Mouse (Mus musculus) heart, postnatal 4 days (tissue): ENCODE results near the gene Kank2. TPM values are rescaled to one million over a fixed set of nuclear protein-coding genes. Genes with fewer than 3 reads are reported as not detected.

Experiments used
- microRNA-seq, 2 experiments: library from miRNA; unstranded; fragments of <30 nt; microRNA quantifications; one replicate each; pipeline ENCODE4 v1.2.0; 2021 to 2022
- total RNA-seq, 2 experiments: library from RNA; stranded (reverse); gene quantifications; 2 replicates each; pipeline ENCODE4 v1.2.3; 2021

Gene Kank2
- total RNA-seq, 2 experiments from 2014 or later = 50.7 to 53.7 TPM

Small RNA genes within 50 kb of the gene (microRNA-seq; reads per million reads assigned to microRNA genes)
- 21.1 to 22.3 reads per million in 2 experiments for gene Mir7083

Other genes with a start within 250 kb of the Kank2 start
- 10 to 100 TPM; 32.3 to 36.4 TPM for gene Timm29, start 206.0 kb downstream of the Kank2 start, total RNA-seq
- 1 to 10 TPM; 6.6 to 7.7 TPM for gene Yipf2, start 205.9 kb downstream of the Kank2 start, total RNA-seq
- 10 to 100 TPM; 74.5 to 80.1 TPM for gene Smarca4, start 182.6 kb downstream of the Kank2 start, total RNA-seq
- 10 to 100 TPM; 39.9 to 43.5 TPM for gene Ldlr, start 75.3 kb downstream of the Kank2 start, total RNA-seq
- gene Spc24, start 38.4 kb downstream of the Kank2 start, total RNA-seq = 10 to 100 TPM; 37.2 to 38.4 TPM
- not detected for gene Angptl8, start 36.8 kb upstream of the Kank2 start, total RNA-seq
- gene Dock6, start 53.9 kb upstream of the Kank2 start, total RNA-seq = 10 to 100 TPM; 61.4 to 70.0 TPM
- gene Rab3d, start 119.4 kb upstream of the Kank2 start, total RNA-seq = 10 to 100 TPM in 1 of 2 experiments, 1 to 10 TPM in 1; 8.9 to 10.3 TPM
- gene Ccdc159, start 128.7 kb upstream of the Kank2 start, total RNA-seq = 1 to 10 TPM in 1 of 2 experiments, under 1 TPM in 1; 0.83 to 1.2 TPM
- gene Tmem205, start 128.8 kb upstream of the Kank2 start, total RNA-seq = 10 to 100 TPM; 20.1 to 21.3 TPM
- 1 to 10 TPM; 3.0 to 3.1 TPM for gene Plppr2, start 138.3 kb upstream of the Kank2 start, total RNA-seq
- 1 to 10 TPM; 8.8 to 9.0 TPM for gene Swsap1, start 157.0 kb upstream of the Kank2 start, total RNA-seq
- gene Epor, start 164.8 kb upstream of the Kank2 start, total RNA-seq = 1 to 10 TPM; 1.7 to 2.1 TPM
- under 1 TPM; 0.71 to 0.97 TPM for gene Rgl3, start 190.7 kb upstream of the Kank2 start, total RNA-seq
- not detected for gene Ccdc151, start 203.9 kb upstream of the Kank2 start, total RNA-seq
- 10 to 100 TPM; 69.8 to 73.7 TPM for gene Prkcsh, start 204.1 kb upstream of the Kank2 start, total RNA-seq